Mouse (Mus musculus) mouse trophoblast stem cell (cell line): ENCODE data around the gene Slc25a23.

ENCODE experiments used
- in situ Hi-C, 2 experiments: fragments of 300-500 bp; cut with MseI, MboI; formaldehyde crosslinking; loops; 2 replicates in 1 of 2; 3 replicates in 1 of 2; pipeline ENCODE4 v1.15.1; 2025

Gene Slc25a23

DNA sequence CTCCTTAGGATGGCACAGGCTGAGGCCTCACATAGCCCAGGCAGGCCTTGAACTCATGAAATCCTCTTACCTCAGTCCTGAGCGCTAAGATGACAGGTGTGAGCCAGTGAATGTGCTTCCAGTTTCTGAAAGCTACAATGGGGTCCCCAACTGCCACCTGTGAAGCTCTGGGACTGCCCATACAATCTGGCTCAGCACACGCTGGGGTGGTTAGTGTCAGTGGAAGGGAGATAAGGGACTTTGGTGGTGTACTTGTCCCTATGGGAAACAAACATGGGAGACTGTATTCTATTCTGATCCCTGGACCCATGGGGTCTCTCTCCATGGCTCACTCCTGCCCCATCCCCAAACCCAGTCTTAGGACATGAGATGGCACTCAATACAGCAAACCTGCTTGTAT, 40.0 kb downstream of the Slc25a23 start:
- in situ Hi-C loops = no loop called here

- in situ Hi-C loops = no loop called here
These were observed 47.3 kb downstream of the Slc25a23 start for GRCm38 (mm10) chr17:57012245-57012795.

GRCm38 (mm10) chr17:57011236-57012141, 48.2 kb downstream of the Slc25a23 start, which contains the start of the genes Gtf2f1 and Gm17949:
TSS of gene Gtf2f1 (minus strand) at chr17:57011288.
TSS of gene Gm17949 (plus strand) at chr17:57011469.
- in situ Hi-C loops = no loop called here

DNA sequence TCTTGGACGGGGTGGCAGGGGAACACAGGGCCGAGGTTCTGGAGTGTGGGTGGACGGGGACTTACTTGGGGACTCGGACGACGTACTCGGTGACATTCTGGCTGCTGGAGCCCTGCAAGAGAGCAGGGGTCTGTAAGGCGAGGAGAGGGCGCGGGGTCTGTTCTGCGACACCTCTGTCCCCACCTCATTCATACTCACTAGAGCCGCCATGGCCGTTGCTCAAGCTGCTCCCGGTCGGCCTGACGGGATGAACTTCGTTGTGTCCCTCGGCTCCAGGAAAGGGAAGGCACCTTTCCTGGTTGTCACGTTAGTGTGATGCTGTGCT, 48.8 kb downstream of the Slc25a23 start:
- in situ Hi-C loops = no loop called here

- in situ Hi-C loops = no loop called here
These were observed 52.3 kb downstream of the Slc25a23 start for GRCm38 (mm10) chr17:57007137-57007905.

DNA sequence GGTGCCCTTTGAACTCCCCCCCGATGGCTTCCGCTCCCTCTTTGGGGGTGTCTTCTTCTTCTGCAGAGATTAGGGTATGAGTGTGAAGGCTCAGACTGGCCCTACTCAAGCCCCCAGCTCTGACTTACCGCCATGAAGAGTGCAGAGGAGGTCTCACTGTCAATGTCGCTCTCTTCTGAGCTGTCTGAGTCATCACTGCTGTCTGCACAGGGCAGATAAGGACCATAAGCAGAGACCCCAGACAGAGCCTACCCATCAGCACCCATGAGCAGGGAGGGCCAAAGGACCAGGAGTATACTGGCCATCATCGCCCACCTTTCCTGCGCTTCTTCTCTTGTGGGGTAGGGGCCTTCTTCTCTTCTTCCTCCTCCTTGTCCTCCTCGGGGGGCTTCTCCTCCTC, 55.7 kb downstream of the Slc25a23 start:
- in situ Hi-C loops = no loop called here

DNA sequence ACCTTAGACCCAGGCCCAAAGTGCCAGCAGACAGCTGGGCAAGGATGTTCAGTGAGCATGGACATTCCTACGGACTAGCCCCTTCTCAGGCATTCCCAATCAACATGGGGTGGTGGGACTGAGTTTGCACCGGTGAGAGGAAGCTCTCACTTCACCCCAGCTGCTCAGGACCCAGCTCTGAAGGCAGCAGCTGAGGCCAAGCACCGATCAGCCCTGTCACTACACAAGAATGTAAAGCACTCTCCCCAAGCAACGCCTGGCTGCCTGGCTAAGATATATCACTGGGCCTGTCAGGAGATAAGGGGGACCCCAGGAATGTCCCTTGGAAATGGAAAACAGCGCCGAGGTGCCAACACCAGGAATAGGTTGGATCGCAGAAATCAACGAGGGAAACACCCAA, 58.4 kb downstream of the Slc25a23 start:
- in situ Hi-C loops = no loop called here

DNA sequence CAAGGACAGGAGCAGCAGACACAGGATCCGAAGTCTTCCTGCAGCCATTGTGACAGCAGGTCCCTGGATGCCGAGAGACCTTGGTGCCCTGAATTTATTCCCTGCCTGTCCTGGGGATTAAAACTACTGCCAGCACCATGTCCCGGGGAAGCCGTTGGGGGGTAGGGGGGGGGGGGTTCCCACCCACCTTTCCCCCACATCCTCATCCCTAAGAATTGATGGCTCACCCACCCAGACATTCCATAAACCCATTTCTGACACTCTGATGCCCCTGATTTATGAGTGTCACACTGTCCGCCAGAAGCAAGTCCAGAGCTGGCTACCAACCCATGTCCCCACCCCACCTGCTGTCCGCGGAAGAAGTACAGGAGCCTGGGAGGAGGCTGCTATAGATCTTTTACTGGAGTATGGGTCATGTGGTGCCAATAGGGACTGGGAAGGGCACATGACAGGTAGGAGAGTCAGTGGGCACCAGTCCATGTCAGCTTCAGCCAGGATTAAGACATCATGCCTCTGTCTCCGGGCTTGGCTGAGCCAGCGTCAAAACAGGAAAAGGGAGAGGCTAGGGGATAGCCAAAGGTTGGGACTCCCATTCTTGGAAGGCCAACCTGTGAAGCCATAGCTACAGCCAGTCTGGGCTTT, 59.6 kb downstream of the Slc25a23 start, which contains the start of gene Pspn:
TSS of gene Pspn (minus strand) at position 51 of the 642 bp plus-strand sequence.
- in situ Hi-C loops = no loop called here

- in situ Hi-C loops = no loop called here
These were observed 60.2 kb downstream of the Slc25a23 start for GRCm38 (mm10) chr17:56999414-56999813.

DNA sequence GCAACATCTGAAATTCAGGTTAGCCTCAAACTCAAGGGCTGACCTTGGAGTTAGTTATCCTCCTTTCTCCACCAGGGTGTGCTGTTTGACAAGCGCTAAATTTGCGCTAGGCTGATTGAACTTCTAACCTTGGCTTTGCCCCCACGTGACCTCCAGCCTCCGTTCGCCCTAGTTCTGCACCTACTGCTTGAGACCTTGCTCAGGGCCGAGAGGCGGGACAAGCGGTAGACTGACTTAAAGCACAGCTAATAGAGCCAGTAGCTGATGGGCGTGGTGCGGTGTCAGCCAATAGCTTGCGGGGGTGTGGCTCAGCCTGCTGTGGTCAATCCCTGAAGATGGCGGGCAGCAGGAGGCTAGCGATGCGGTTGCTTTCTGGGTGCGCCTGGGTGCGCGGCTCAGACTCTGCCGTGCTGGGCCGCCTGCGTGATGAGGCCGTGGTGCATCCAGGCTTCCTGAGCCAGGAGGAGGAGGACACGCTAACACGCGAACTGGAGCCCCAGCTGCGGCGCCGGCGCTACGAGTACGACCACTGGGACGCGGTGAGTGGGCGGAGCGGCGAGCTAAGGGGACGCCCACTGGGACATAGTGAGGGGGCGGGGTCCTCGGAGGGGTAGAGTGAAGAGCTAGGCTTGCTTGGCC, 62.5 kb downstream of the Slc25a23 start, which contains the start of gene Alkbh7:
TSS of gene Alkbh7 (plus strand) at position 311 of the 639 bp plus-strand sequence.
- in situ Hi-C loops = no loop called here

DNA sequence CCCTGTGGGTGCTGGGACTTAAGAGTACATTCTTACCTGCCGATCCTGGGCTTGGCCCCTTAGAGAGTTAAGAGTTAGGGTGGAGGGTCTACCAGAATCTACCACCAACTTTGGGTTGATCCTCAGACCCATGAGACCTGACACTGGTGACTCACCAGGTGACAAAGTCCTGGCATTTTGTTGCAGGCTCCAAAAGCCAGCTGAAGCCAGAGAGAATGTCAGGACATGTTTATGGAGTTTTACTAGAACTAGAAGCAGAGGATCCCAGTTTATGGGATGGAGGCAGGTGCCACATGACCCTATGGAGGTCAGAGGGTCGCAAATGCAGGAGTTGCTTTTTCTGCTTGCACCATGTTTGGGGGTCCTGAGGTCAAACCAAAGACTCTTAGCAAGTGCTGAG, 63.2 kb downstream of the Slc25a23 start:
- in situ Hi-C loops = no loop called here

DNA sequence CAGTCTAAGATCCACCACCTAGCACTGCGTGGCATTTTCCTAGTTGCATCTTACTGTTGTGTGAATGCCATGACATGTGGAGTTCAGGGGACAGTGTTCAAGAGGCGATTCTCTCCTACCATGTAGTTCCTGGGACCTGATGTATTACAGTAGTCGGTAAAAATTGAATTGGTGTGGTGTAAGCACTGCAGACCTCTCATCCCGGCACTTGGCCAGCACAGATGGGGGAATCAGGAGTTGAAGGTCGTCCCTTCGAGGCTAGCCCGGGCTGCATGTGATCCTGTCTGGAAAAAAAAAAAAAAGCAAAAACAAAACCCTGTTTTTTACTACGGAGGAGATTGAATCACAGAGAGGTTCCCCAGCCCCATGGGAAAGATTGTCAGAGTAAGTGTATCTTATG, 64.6 kb downstream of the Slc25a23 start:
- in situ Hi-C loops = no loop called here
